Mouse (Mus musculus) midbrain, embryonic 15.5 days (tissue): ENCODE data around the gene Myo1f. TPM values are rescaled to one million over a fixed set of nuclear protein-coding genes. Genes with fewer than 3 reads are reported as not detected.

Experiments
- ATAC-seq: fragments of 200-750 bp; cut with Nextera tagmentation; replicated peaks from 2 replicates; pipeline ENCODE4 v1.8.0; 2017; ENCODE audit warnings: moderate TSS enrichment
- H3K27ac ChIP-seq: fragments of 300-500 bp; sonication (generic); 2 replicates; pipeline ENCODE4 v1.5.1; 2015; ENCODE audit warnings: mild to moderate bottlenecking, inconsistent platforms
- H3K27me3 ChIP-seq: fragments of 300-500 bp; sonication (generic); replicated peaks from 2 replicates; pipeline ENCODE4 v1.6.1; 2015; ENCODE audit warnings: inconsistent platforms
- H3K36me3 ChIP-seq: fragments of 300-500 bp; sonication (generic); replicated peaks from 2 replicates; pipeline ENCODE4 v1.6.1; 2015; ENCODE audit warnings: inconsistent platforms
- H3K4me1 ChIP-seq: fragments of 300-500 bp; sonication (generic); 2 replicates; pipeline ENCODE4 v1.6.1; 2015; ENCODE audit warnings: inconsistent platforms
- H3K4me2 ChIP-seq: fragments of 300-500 bp; sonication (generic); 2 replicates; pipeline ENCODE4 v1.6.1; 2015; ENCODE audit warnings: inconsistent platforms, mild to moderate bottlenecking, moderate library complexity
- H3K4me3 ChIP-seq: fragments of 300-500 bp; sonication (generic); 2 replicates; pipeline ENCODE4 v1.5.1; 2015; ENCODE audit warnings: mild to moderate bottlenecking, inconsistent platforms
- H3K9ac ChIP-seq: fragments of 300-500 bp; sonication (generic); 2 replicates; pipeline ENCODE4 v1.6.1; 2015; ENCODE audit warnings: mild to moderate bottlenecking, inconsistent platforms
- H3K9me3 ChIP-seq: fragments of 300-500 bp; sonication (generic); 2 replicates; pipeline ENCODE4 v1.6.1; 2016; ENCODE audit warnings: inconsistent platforms
- WGBS: fragments of 180-500 bp; shearing (Covaris S2); methylation state at CpG from one replicate; pipeline ENCODE4 v1.1.7; 2015; ENCODE audit warnings: mixed read lengths; 5-methylcytosine and 5-hydroxymethylcytosine counted together
- polyA plus RNA-seq: library from polyadenylated mRNA; unstranded; fragments of >200 nt; fragmentation: Nextera tagmentation; extraction: Ambion mirVana; gene quantifications from 2 replicates; pipeline ENCODE4 v1.2.1, GENCODE M21; 2015

Gene Myo1f
- 1.5 and 1.9 TPM in 2 replicates for polyA plus RNA-seq

DNA sequence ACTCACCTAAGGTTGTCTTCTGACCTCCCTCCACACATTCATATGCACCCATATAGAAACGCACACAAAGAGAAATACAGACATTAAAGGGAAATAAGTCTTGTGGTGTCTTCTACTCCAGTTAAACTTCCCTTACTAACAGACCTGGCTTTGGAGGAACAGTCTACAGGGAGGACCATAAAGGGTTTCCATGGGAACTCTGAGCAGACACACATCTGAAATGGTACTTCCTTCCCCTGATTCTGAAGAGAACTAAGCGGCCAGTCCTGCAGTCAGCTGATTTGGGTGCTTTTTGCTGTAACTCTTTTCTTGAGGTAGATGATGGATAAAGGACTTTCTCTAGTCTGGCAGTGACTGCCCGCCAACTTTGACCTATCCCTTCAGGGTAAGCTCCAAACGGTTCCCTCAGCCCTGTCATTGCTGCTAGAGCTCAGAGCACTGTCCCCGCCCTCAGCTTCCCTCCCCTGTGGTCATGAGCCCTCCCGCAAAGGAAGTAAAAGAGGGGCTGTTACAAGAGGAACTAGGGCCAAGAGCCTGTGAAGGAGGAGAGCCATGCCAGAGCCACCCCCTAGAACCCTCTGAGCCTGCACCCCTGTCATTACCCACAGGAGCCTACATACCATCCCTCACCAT is at the start of gene Myo1f:
Gene Myo1f, plus strand, starts transcription at position 485 of the 633 bp plus-strand sequence.
- Histone ChIP-seq H3K4me1 (no peaks in the 10 kb centered on the region), H3K9ac (no peak within 1 kb of the TSS), H3K4me3 (no peak within 1 kb of the TSS), H3K9me3 (no peaks in the 10 kb centered on the region), H3K27ac (no peak within 1 kb of the TSS), H3K36me3 (no peaks in the 10 kb centered on the region), H3K27me3 (no peaks in the 10 kb centered on the region), H3K4me2 (no peak within 1 kb of the TSS)
- no peak for ATAC-seq
- WGBS: 53% methylated on average over 6 of the region's 6 CpGs

GRCm38 (mm10) chr17:33508386-33508785 is 47.1 kb upstream of the Myo1f start:
- H3K27ac ChIP-seq: no peak overlapping the region
- no peak overlapping the region for H3K4me3 ChIP-seq
- no peak overlapping the region for H3K4me2 ChIP-seq
- no peaks in the 10 kb centered on the region for H3K36me3 ChIP-seq
- ATAC-seq: no peak
- H3K27me3 ChIP-seq: no peaks in the 10 kb centered on the region
- no peaks in the 10 kb centered on the region for H3K9me3 ChIP-seq
- no peak overlapping the region for H3K9ac ChIP-seq
- no peaks in the 10 kb centered on the region for H3K4me1 ChIP-seq
- WGBS: 96% methylated on average over 1 of the region's 1 CpGs

DNA sequence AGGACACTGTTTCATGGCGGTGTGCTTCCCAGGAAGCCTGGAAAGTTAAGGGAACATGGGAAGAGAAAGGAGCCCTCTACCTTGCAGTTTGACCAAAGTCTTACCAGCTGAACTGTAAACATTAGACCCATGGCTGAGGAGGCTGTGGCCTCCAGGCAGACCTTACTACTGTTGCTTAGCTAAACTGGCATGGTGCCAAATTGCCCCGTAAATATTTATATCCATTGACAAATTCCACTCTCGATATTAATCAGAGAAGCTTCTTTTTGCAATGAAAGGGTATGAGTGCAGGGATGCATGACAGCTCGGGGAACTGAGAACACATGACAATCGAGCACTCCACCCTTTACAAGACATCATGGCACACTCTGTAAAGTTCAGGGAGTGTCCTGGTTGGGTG is 45.3 kb upstream of the Myo1f start:
- no peak overlapping the region for H3K9ac ChIP-seq
- no peaks in the 10 kb centered on the region for H3K27me3 ChIP-seq
- no peaks in the 10 kb centered on the region for H3K9me3 ChIP-seq
- H3K36me3 ChIP-seq: no peaks in the 10 kb centered on the region
- H3K4me3 ChIP-seq: no peak overlapping the region
- no peaks in the 10 kb centered on the region for H3K4me1 ChIP-seq
- no peak overlapping the region for H3K4me2 ChIP-seq
- H3K27ac ChIP-seq: no peak overlapping the region
- WGBS: 77% methylated on average over 5 of the region's 5 CpGs
- ATAC-seq: no peak

DNA sequence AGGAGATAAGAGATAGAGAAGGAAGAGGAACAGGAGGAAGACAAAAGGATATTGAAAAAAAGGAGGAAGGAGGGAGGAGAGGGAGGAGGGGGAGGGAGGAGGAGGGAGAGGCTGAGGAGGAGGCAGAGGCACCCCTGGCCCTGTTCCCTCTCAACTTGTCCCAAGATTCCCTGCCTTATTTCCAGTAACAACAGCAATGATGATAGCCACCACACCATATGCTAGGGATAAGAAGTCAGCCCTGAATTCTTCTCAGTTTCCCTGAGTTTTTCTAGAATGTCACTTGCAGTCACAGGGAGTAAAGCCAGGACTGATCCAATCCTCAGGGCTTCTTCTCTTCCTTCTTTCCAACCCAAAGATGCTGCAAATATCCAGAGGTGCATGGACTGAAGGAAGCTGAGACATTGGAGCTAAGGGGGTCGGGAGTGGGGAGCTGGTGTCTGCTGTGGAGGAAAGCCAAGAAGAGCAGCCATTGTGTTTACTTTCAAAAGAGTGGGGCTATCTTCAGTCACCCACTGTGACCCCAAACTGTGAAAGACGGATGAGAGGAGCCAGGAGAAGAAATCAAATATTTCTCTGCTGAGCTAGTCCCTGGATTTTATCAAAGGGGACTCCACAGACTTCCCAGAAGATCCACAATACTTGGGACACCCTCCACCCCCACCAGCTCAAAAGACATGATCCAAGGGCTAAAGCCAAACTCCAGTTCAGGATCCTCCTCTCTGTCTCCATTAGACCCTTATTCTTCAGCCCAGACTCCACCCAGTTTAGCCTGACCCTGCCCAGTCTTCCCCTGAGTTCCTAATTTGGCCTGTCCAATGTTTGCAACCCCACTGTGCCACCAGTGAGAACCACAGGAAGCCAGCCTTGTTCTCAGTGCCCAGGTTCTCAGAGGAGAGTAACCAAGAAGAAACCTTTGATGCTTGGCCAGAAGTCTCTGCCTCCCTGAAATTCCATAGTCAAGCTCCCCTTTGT is 42.8 kb upstream of the Myo1f start:
- H3K27ac ChIP-seq: no peak overlapping the region
- no peaks in the 10 kb centered on the region for H3K36me3 ChIP-seq
- 20% methylated on average over 2 of the region's 2 CpGs for WGBS
- H3K4me3 ChIP-seq: no peak overlapping the region
- ATAC-seq: no peak
- no peaks in the 10 kb centered on the region for H3K9me3 ChIP-seq
- no peaks in the 10 kb centered on the region for H3K27me3 ChIP-seq
- H3K9ac ChIP-seq: no peak overlapping the region
- H3K4me1 ChIP-seq: no peaks in the 10 kb centered on the region
- no peak overlapping the region for H3K4me2 ChIP-seq

DNA sequence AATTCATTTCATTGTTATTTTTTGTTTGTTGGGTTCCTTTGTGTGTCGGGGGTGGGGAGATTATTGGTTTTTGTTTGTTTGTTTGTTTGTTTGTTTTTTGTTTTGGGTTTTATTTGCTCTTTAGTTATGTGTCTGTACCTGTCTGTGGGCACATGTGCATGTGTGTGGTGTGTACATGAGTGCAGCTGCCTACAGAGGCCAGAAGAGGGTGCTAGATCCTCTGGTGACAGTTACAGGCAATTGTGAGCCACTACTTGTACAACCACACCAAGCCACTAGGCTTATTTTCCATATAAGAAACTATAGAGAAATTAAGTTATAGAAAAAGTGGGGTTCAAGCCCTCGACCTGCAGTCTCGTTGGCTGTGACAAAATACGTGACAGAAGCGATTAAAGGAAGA is 41.6 kb upstream of the Myo1f start:
- Histone ChIP-seq H3K9me3 (no peaks in the 10 kb centered on the region), H3K4me2 (no peak overlapping the region), H3K4me1 (no peaks in the 10 kb centered on the region), H3K9ac (no peak overlapping the region), H3K36me3 (no peaks in the 10 kb centered on the region), H3K27ac (no peak overlapping the region), H3K27me3 (no peaks in the 10 kb centered on the region), H3K4me3 (no peak overlapping the region)
- ATAC-seq: no peak
- WGBS: 87% methylated on average over 5 of the region's 5 CpGs

DNA sequence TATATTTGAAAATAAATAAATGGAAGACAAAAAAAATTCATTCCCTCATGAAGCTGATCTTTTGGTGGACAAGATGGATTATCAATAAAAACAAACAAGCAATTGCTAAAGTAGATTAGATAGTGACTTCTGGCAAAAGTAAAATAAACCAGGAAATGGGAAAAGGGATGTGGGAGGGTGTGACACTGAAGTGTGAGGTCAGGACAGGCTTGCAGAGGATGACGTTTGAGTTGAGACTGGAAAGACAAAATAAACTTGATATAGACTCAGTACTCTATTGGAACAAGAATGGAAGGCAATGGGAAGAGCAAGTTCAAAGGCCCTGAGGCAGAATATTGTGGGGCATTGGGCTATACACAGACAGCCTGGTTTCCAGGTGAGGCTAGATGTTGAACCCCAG is 35.1 kb upstream of the Myo1f start:
- no peak overlapping the region for H3K9ac ChIP-seq
- no peaks in the 10 kb centered on the region for H3K27me3 ChIP-seq
- no peaks in the 10 kb centered on the region for H3K36me3 ChIP-seq
- no peak overlapping the region for H3K27ac ChIP-seq
- WGBS: 67% methylated on average over 1 of the region's 1 CpGs
- H3K9me3 ChIP-seq: no peaks in the 10 kb centered on the region
- peaks cover 14% of the 10 kb centered on the region for H3K4me1 ChIP-seq
- H3K4me2 ChIP-seq: no peak overlapping the region
- H3K4me3 ChIP-seq: no peak overlapping the region
- ATAC-seq: no peak

DNA sequence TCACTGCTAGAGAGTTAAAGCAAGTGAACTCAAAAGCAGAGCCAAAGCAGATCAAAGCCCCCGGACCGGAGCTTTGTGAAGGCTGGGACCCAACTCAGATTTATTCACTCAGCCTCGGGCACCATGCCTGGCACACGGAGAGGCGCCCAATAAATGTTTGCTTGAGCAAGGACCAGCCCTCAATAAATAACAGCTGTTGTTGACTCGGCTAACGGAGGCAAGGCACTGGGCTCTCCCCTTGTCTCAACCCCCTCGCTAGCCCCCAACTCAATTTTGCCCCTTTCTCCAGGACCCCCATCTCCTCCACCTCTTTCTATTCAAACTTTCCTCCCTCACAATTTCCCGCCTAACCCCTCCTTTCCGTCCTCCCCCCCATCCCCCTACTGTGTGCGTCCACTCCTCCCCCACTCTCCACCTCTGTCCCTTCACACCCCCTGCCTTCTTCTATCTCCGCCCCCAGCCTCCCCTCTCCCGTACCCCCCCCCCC is 32.0 kb upstream of the Myo1f start:
- H3K4me2 ChIP-seq: peak overlapping the region; percentile 57
- H3K4me3 ChIP-seq: peak overlapping the region; percentile 78
- WGBS: 3% methylated on average over 13 of the region's 13 CpGs
- no peaks in the 10 kb centered on the region for H3K27me3 ChIP-seq
- H3K36me3 ChIP-seq: no peaks in the 10 kb centered on the region
- H3K27ac ChIP-seq: peak overlapping the region; percentile 80
- no peaks in the 10 kb centered on the region for H3K9me3 ChIP-seq
- peak; percentile 54 for ATAC-seq
- peak overlapping the region; percentile 77 for H3K9ac ChIP-seq
- H3K4me1 ChIP-seq: peaks cover 33% of the 10 kb centered on the region

DNA sequence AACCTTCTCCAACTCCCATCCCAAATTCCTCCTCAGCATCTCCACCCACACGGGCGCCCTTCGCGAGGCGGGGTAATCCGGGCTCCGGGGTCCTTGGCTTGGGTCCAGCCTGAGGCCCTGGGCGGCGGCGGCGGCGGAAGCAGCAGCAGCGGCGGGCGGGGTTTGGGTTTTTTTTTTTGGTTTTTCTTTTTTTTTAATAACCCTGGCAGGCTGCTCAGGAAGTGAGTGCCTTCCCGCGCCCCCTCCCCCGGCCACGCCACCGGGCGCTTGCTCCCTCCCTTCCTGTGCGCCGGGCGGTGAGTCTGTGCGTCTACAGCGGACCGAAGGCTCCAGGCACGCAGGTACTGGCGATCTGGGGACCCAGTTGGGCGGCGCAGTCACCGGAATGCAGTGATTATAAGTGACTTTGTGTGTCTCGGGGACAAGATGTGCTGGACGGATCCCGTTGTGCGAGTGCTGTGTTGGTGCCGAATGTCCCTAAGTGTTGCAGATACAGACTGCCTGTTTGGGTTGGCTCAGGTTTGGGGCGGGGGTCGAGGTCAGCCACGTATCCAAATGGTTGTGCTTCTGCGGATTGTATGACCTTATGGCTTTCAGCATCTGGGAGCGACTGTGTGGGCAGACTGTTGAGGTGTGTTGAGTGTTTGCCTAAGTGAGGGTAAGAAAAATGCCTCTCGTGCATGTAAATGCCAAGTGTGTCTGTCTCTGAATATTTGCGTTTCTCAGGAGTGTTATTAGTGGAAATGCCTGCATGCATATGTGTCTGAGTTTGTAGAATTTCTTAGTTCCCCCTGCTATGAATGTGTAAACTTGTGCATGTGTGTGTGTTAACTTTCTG is 31.4 kb upstream of the Myo1f start, which contains the start of gene Adamts10:
Gene Adamts10, plus strand, starts transcription at position 287 of the 838 bp plus-strand sequence.
- 0 out of 2 replicates have a peak, but pooled peaks cover 4% of the 10 kb centered on the region for H3K36me3 ChIP-seq
- peak within 1 kb of the TSS; percentile 80 for H3K27ac ChIP-seq
- under 1% methylated on average over 44 of the region's 44 CpGs for WGBS
- H3K27me3 ChIP-seq: no peaks in the 10 kb centered on the region
- peak within 1 kb of the TSS; percentile 57 for H3K4me2 ChIP-seq
- H3K4me3 ChIP-seq: peak within 1 kb of the TSS; percentile 78
- peak within 1 kb of the TSS; percentile 77 for H3K9ac ChIP-seq
- ATAC-seq: peak; percentile 81
- peaks cover 33% of the 10 kb centered on the region for H3K4me1 ChIP-seq
- H3K9me3 ChIP-seq: no peaks in the 10 kb centered on the region

DNA sequence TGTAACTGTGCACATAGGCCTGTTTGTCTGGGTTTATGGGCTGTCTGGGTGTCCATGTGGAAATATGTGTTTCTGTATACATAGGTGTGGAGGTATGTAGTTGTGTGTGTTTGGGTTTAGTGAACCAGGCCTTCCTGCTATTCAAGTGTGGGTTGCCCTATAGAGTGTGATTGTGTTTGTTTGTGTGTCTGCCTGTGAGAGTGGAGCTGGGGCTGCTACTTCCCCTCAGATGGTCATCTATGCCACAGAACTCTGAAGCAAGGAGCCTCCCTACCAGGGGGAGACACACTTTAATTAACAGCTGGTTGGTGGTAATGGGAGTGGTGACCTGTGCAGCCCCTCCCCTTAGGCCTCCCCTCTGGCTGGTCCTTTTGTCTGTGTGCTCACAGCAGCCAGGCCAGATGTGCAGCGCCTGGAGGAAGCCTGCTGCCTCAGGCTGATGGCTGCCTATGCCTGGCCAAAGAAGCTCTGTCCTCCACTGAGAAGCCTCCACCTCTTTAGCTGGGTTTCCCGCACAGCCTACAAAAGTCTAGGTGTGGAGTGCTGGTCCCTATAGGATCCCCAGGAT is 30.6 kb upstream of the Myo1f start:
- Histone ChIP-seq H3K27me3 (no peaks in the 10 kb centered on the region), H3K27ac (peak overlapping the region; percentile 80; the same call in 1 of the 2 replicates), H3K9ac (peak overlapping the region; percentile 77), H3K4me3 (peak overlapping the region; percentile 78), H3K4me1 (peaks cover 33% of the 10 kb centered on the region), H3K9me3 (no peaks in the 10 kb centered on the region), H3K4me2 (peak overlapping the region; percentile 57), H3K36me3 (peaks cover 8% of the 10 kb centered on the region; the same call in 1 of the 2 replicates)
- ATAC-seq: peak; percentile 43
- 5% methylated on average over 2 of the region's 2 CpGs for WGBS

DNA sequence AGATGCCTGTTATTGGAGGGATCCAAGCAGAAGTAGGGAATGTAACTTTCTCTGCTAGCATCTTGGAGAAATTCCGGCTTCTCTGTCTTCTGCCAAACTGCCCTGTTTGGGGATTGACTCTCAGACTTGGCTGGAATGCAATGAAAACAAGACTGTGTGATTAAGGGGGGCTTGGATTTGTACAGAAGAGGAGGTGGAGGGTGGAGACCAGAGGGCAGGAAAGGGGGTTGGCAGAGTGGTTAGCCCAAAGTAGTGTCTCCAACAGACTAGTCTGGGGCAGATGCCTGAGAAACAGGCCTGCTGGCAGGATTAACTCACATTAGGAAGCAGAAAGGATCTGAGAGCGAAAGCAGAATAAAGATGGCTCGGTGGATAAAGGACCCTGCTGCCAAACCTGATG is 29.0 kb upstream of the Myo1f start:
- H3K36me3 ChIP-seq: peaks cover 16% of the 10 kb centered on the region; the same call in 1 of the 2 replicates
- H3K4me3 ChIP-seq: no peak overlapping the region
- ATAC-seq: no peak
- H3K27me3 ChIP-seq: no peaks in the 10 kb centered on the region
- no peak overlapping the region for H3K9ac ChIP-seq
- H3K9me3 ChIP-seq: no peaks in the 10 kb centered on the region
- H3K4me2 ChIP-seq: no peak overlapping the region
- 55% methylated on average over 3 of the region's 3 CpGs for WGBS
- H3K27ac ChIP-seq: no peak overlapping the region
- H3K4me1 ChIP-seq: peaks cover 33% of the 10 kb centered on the region

DNA sequence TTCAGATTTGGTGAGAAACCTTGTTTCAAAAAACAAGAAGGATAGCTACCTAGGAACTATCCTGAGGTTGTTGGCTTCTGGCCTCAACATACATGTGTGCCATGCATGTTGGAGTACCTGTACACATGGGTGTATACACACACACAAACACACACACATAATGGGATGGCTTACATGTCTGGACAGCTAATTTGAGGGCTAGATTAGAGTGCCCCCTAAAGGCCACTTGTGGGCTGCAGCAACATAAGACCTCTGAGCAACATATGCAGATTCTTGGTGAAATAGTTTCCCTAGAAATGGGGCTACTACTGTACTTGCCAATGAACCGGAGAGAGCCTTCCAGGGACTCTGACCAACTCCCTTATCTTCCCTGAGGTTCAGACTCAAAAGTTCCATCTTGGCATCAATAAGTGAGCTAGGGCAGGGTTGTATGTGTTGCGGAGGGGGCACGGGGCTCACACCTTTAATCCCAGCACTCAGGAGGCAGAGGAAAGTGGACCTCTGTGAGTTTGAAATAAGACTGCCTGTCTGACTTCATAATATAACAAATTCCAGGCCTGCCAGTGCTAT is 16.3 kb upstream of the Myo1f start:
- no peaks in the 10 kb centered on the region for H3K4me1 ChIP-seq
- H3K36me3 ChIP-seq: peaks cover 21% of the 10 kb centered on the region
- no peak overlapping the region for H3K4me2 ChIP-seq
- no peak overlapping the region for H3K4me3 ChIP-seq
- WGBS: 93% methylated on average over 3 of the region's 3 CpGs
- H3K27me3 ChIP-seq: no peaks in the 10 kb centered on the region
- no peak overlapping the region for H3K27ac ChIP-seq
- ATAC-seq: no peak
- H3K9ac ChIP-seq: no peak overlapping the region
- H3K9me3 ChIP-seq: no peaks in the 10 kb centered on the region
